Mouse (Mus musculus): ENCODE results near the gene Vwa1. TPM values are rescaled to one million over a fixed set of nuclear protein-coding genes. Genes with fewer than 3 reads are reported as not detected.

Vwa1 gene
- total RNA-seq (2023) = not detected

GRCm38 (mm10) chr4:155774280-155774754, at the start of gene Vwa1:
Gene Vwa1 (minus strand): TSS chr4:155774698.

GRCm38 (mm10) chr4:155811929-155812664, 37.6 kb upstream of the Vwa1 start, which contains the start of gene Ccnl2:
Gene Ccnl2 (plus strand): TSS chr4:155812489.

GRCm38 (mm10) chr4:155802741-155803339, 28.3 kb upstream of the Vwa1 start, which contains the start of gene Mrpl20:
Gene Mrpl20 (plus strand): TSS chr4:155802878.

GRCm38 (mm10) chr4:155790021-155790489, 15.6 kb upstream of the Vwa1 start, which contains the start of gene Ankrd65:
Gene Ankrd65 (plus strand): TSS chr4:155790439.

GRCm38 (mm10) chr4:155785819-155786218, 11.3 kb upstream of the Vwa1 start, which contains the start of gene Tmem88b:
Gene Tmem88b (minus strand): TSS chr4:155785874.

GRCm38 (mm10) chr4:155760613-155761355, 13.7 kb downstream of the Vwa1 start, which contains the start of gene Atad3a:
Gene Atad3a (minus strand): TSS chr4:155761093.

GRCm38 (mm10) chr4:155734350-155734941, 40.1 kb downstream of the Vwa1 start, which contains the start of gene Tmem240:
Gene Tmem240 (plus strand): TSS chr4:155734800.

Other genes with a start within 250 kb of the Vwa1 start
- gene Nadk, start 212.3 kb downstream of the Vwa1 start, total RNA-seq (2023) = 54.8 TPM
- 32.4 TPM for gene Slc35e2, start 173.3 kb downstream of the Vwa1 start, total RNA-seq (2023)
- gene Cdk11b, start 149.8 kb downstream of the Vwa1 start, total RNA-seq (2023) = 164 TPM
- gene Gm10563, start 129.3 kb downstream of the Vwa1 start, total RNA-seq (2023) = not detected
- 0.71 TPM for gene Mmp23, start 121.3 kb downstream of the Vwa1 start, total RNA-seq (2023)
- gene Mib2, start 105.5 kb downstream of the Vwa1 start, total RNA-seq (2023) = 47.1 TPM
- 10.1 TPM for gene Fndc10, start 80.4 kb downstream of the Vwa1 start, total RNA-seq (2023)
- gene Ssu72, start 69.9 kb downstream of the Vwa1 start, total RNA-seq (2023) = 79.3 TPM
- 1.0 TPM for gene Tmem240, start 39.9 kb downstream of the Vwa1 start, total RNA-seq (2023)
- gene Atad3a, start 13.6 kb downstream of the Vwa1 start, total RNA-seq (2023) = 54.1 TPM
- gene Tmem88b, start 11.2 kb upstream of the Vwa1 start, total RNA-seq (2023) = not detected
- gene Ankrd65, start 15.7 kb upstream of the Vwa1 start, total RNA-seq (2023) = not detected
- gene Mrpl20, start 28.2 kb upstream of the Vwa1 start, total RNA-seq (2023) = 39.3 TPM
- 235 TPM for gene Ccnl2, start 37.8 kb upstream of the Vwa1 start, total RNA-seq (2023)
- gene Aurkaip1, start 56.6 kb upstream of the Vwa1 start, total RNA-seq (2023) = 99.7 TPM
- 8.3 TPM for gene Mxra8, start 65.0 kb upstream of the Vwa1 start, total RNA-seq (2023)
- 78.7 TPM for gene Dvl1, start 72.7 kb upstream of the Vwa1 start, total RNA-seq (2023)
- 1.6 TPM for gene Tas1r3, start 88.7 kb upstream of the Vwa1 start, total RNA-seq (2023)
- 11.3 TPM for gene Cptp, start 94.7 kb upstream of the Vwa1 start, total RNA-seq (2023)
- gene Ints11, start 94.8 kb upstream of the Vwa1 start, total RNA-seq (2023) = 68.1 TPM
- gene Pusl1, start 117.1 kb upstream of the Vwa1 start, total RNA-seq (2023) = 35.7 TPM
- 61.9 TPM for gene Acap3, start 117.1 kb upstream of the Vwa1 start, total RNA-seq (2023)
- gene Ube2j2, start 169.1 kb upstream of the Vwa1 start, total RNA-seq (2023) = 130 TPM
- gene C1qtnf12, start 187.6 kb upstream of the Vwa1 start, total RNA-seq (2023) = 7.0 TPM
- gene B3galt6, start 218.0 kb upstream of the Vwa1 start, total RNA-seq (2023) = 4.0 TPM
- 200 TPM for gene Sdf4, start 218.2 kb upstream of the Vwa1 start, total RNA-seq (2023)
- gene Tnfrsf4, start 239.1 kb upstream of the Vwa1 start, total RNA-seq (2023) = 24.3 TPM

Data from CD4-positive naive resting alpha-beta T cell, adult 57 days (primary cell).